Mouse (Mus musculus) embryonic facial prominence, embryonic 13.5 days (tissue): ENCODE measurements around the gene Agfg2. TPM values are rescaled to one million over a fixed set of nuclear protein-coding genes. Genes with fewer than 3 reads are reported as not detected.
A peak's percentile ranks its signal among the peaks of the same experiment; 100 is the strongest.
"Not testable (repeated sequence)": the region's sequence is repeated elsewhere in the genome, so short reads cannot be mapped to it uniquely, and the experiment has no call there.

ENCODE experiments used
- ATAC-seq: fragments of 200-750 bp; cut with Nextera tagmentation; 2 replicates; pipeline ENCODE4 v1.8.0; 2017; ENCODE audit warnings: low read depth; ENCODE audit not compliant: insufficient number of reproducible peaks, insufficient read depth, low FRiP score, low TSS enrichment
- H3K27ac ChIP-seq: fragments of 300-500 bp; sonication (generic); 2 replicates; pipeline ENCODE4 v1.5.1; 2015; ENCODE audit warnings: moderate library complexity, mild to moderate bottlenecking, inconsistent platforms
- H3K27me3 ChIP-seq: fragments of 300-500 bp; sonication (generic); 2 replicates; pipeline ENCODE4 v1.6.1; 2015; ENCODE audit warnings: mild to moderate bottlenecking, inconsistent platforms
- H3K36me3 ChIP-seq: fragments of 300-500 bp; sonication (generic); 2 replicates; pipeline ENCODE4 v1.6.1; 2015; ENCODE audit warnings: mild to moderate bottlenecking, inconsistent platforms
- H3K4me1 ChIP-seq: fragments of 300-500 bp; sonication (generic); 2 replicates; pipeline ENCODE4 v1.6.1; 2015; ENCODE audit warnings: inconsistent platforms
- H3K4me2 ChIP-seq: fragments of 300-500 bp; sonication (generic); 2 replicates; pipeline ENCODE4 v1.6.1; 2015; ENCODE audit warnings: moderate library complexity, mild to moderate bottlenecking, inconsistent platforms
- H3K4me3 ChIP-seq: fragments of 300-500 bp; sonication (generic); 2 replicates; pipeline ENCODE4 v1.5.1; 2015; ENCODE audit warnings: mild to moderate bottlenecking, inconsistent platforms
- H3K9ac ChIP-seq: fragments of 300-500 bp; sonication (generic); 2 replicates; pipeline ENCODE4 v1.6.1; 2015; ENCODE audit warnings: mild to moderate bottlenecking, inconsistent platforms
- H3K9me3 ChIP-seq: fragments of 300-500 bp; sonication (generic); 2 replicates; pipeline ENCODE4 v1.6.1; 2016; ENCODE audit warnings: inconsistent platforms
- WGBS: fragments of 180-500 bp; shearing (Covaris S2); methylation state at CpG from one replicate; pipeline ENCODE4 v1.1.7; 2015; ENCODE audit warnings: mixed read lengths; 5-methylcytosine and 5-hydroxymethylcytosine counted together
- polyA plus RNA-seq: library from polyadenylated mRNA; unstranded; fragments of >200 nt; fragmentation: Nextera tagmentation; extraction: Ambion mirVana; gene quantifications from 2 replicates; pipeline ENCODE4 v1.2.1, GENCODE M21; 2015

The Agfg2 gene
- 15.8 and 19.2 TPM in 2 replicates for polyA plus RNA-seq

DNA sequence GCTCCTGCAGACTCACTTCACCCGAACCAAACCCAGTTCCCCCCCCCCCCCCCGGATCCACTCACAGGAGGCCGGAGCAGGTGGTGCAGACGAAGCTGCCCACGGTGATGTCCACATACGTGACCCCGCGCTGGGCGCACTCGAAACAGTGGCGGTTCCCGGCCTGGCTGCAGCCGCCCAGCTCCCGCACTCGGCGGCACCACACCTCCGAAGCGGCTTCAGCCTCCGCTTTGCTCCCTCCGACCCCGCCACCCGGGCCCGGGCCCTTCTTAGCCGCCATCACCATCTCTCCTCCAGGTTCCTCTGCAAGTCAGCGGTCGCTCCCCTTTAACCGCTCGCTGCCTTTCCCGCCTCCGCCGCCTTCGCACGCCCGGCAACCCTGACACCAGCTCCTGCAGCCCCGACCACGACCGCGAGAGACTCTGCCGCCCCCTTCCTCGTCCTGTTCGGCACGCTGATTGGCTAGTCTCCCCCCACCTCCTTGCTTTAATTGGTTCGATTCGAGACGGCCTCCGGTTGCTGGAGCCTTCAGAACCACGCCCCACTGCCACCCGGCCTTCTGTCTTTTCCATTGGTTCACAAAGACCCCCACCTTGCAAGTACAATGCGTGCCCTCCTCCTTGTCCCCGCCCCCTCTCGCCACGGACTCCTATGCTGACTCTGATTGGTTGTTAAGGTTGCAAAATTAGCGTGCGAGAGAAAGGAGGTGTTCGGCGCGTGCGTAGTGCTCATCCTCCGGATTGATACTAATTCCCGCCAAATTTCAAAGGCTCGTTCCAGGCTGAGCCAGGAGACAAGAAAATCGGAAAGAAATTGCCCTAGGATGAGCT, at the start of gene Agfg2:
Gene Agfg2 (minus strand): TSS at position 433 of the 830 bp plus-strand sequence.
- peak within 1 kb of the TSS; percentile 76 for H3K9ac ChIP-seq
- peak within 1 kb of the TSS; percentile 73 for H3K4me3 ChIP-seq
- peaks cover 3% of the 10 kb centered on the region; the same call in 1 of the 2 replicates for H3K36me3 ChIP-seq
- under 1% methylated on average over 60 of the region's 62 CpGs for WGBS
- peaks cover 23% of the 10 kb centered on the region for H3K4me1 ChIP-seq
- H3K9me3 ChIP-seq = no peaks in the 10 kb centered on the region
- peak; percentile 97 for ATAC-seq
- H3K4me2 ChIP-seq = peak within 1 kb of the TSS; percentile 90
- no peaks in the 10 kb centered on the region for H3K27me3 ChIP-seq
- H3K27ac ChIP-seq = peak within 1 kb of the TSS; percentile 62; the same call in 1 of the 2 replicates

DNA sequence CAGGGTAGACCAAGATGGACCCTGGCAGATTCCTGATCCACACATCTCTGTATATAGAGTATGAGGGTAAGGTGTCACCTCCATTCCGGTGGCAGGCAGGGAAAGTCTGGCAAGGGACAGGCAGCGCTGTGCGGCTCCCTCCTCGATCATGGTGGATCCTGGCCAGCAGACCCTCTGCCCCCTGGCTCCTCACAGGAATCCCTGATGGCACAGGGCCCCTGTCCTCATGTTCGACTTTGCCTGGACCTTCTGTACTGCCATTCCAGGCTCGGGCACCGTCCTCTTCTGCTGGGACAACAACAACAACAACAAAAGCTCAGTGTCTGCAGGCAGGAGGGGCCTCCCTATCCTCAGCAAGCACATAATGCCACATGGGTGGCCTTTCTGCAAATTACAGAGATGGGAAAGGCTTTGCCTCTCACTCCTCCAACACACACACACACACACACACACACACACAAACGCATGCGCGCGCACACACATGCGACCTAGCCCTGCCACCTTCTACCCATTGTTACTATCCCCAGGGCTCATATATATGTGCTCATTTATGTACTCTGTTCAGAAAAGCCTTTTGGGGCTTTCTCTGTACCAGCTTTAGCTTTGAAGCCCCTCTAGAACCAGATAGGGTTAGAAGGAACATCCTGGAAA, 49.2 kb upstream of the Agfg2 start:
- 86% methylated on average over 12 of the region's 12 CpGs for WGBS
- Histone ChIP-seq H3K36me3 (peaks cover 78% of the 10 kb centered on the region), H3K4me1 (peaks cover 32% of the 10 kb centered on the region), H3K4me2 (no peak overlapping the region; the same call in 1 of the 2 replicates), H3K27ac (no peak overlapping the region), H3K27me3 (no peaks in the 10 kb centered on the region), H3K4me3 (no peak overlapping the region), H3K9me3 (no peaks in the 10 kb centered on the region), H3K9ac (no peak overlapping the region; the same call in 1 of the 2 replicates)
- ATAC-seq = no peak

DNA sequence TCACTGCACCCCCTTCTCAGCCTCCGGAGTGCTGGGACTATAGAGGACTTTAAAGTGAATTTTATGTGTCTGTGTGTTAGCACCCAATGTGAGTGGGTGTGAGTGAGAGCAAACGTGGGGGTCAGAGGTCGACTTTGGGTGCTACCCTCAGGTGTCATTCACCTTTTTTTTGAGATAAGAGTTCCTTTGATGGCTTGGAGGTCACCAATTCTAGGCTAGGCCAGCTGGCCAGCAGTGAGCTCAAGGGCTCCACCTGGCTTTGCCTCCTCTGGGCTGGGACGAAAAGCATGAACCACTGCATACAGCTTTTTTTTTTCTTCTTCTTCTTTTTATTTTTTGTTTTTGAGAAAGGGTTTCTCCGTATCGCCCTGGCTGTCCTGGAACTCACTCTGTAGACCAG, 42.2 kb upstream of the Agfg2 start:
- no peak for ATAC-seq
- Histone ChIP-seq H3K4me2 (no peak overlapping the region), H3K9ac (no peak overlapping the region), H3K27ac (no peak overlapping the region), H3K9me3 (no peaks in the 10 kb centered on the region), H3K4me1 (peaks cover 5% of the 10 kb centered on the region; the same call in 1 of the 2 replicates), H3K27me3 (no peaks in the 10 kb centered on the region; the same call in 1 of the 2 replicates), H3K36me3 (peaks cover 16% of the 10 kb centered on the region), H3K4me3 (no peak overlapping the region)
- WGBS = 66% methylated on average over 6 of the region's 6 CpGs

- Histone ChIP-seq H3K4me2 (no peak overlapping the region), H3K4me1 (0 out of 2 replicates have a peak, but pooled peaks cover 3% of the 10 kb centered on the region), H3K27me3 (no peaks in the 10 kb centered on the region; the same call in 1 of the 2 replicates), H3K27ac (no peak overlapping the region), H3K36me3 (no peaks in the 10 kb centered on the region), H3K9ac (no peak overlapping the region), H3K4me3 (no peak overlapping the region), H3K9me3 (no peaks in the 10 kb centered on the region)
- WGBS = 82% methylated on average over 5 of the region's 5 CpGs
- ATAC-seq = no peak
Measured at GRCm38 (mm10) chr5:137723840-137724239, 39.3 kb upstream of the Agfg2 start.

GRCm38 (mm10) chr5:137720558-137721164, 36.1 kb upstream of the Agfg2 start:
- H3K36me3 ChIP-seq, H3K9me3 ChIP-seq, H3K4me3 ChIP-seq, H3K27me3 ChIP-seq, ATAC-seq, H3K27ac ChIP-seq, H3K4me1 ChIP-seq, H3K9ac ChIP-seq: not testable (repeated sequence)
- whole genome bisulfite sequencing = 13% methylated on average over 11 of the region's 16 CpGs
- H3K4me2 ChIP-seq = peak overlapping the region; percentile 52

DNA sequence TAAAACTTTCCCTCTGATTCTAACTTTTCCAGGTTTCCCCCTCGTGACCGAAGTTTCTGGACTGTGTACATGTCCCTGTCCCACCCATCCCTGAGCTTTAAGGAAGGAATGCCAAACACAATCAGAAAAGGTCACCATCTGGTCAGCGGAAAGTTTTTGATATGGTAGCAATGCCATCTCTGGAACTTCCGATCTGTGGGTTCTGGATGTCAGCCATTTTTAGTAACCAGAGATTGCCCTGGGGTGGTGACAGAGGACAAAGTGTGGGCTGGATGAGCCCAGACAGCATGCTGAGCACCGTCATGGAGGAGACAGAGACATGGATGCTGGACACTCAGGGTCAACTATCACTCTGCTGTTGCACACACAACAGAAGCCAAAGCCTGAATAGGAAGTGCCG, 34.6 kb upstream of the Agfg2 start:
- peaks cover 10% of the 10 kb centered on the region; the same call in 1 of the 2 replicates for H3K4me1 ChIP-seq
- H3K4me3 ChIP-seq = no peak overlapping the region
- no peak overlapping the region for H3K9ac ChIP-seq
- no peaks in the 10 kb centered on the region for H3K36me3 ChIP-seq
- H3K9me3 ChIP-seq = no peaks in the 10 kb centered on the region
- no peak overlapping the region for H3K4me2 ChIP-seq
- ATAC-seq = no peak
- 73% methylated on average over 6 of the region's 6 CpGs for WGBS
- no peak overlapping the region for H3K27ac ChIP-seq
- H3K27me3 ChIP-seq = no peaks in the 10 kb centered on the region; the same call in 1 of the 2 replicates

DNA sequence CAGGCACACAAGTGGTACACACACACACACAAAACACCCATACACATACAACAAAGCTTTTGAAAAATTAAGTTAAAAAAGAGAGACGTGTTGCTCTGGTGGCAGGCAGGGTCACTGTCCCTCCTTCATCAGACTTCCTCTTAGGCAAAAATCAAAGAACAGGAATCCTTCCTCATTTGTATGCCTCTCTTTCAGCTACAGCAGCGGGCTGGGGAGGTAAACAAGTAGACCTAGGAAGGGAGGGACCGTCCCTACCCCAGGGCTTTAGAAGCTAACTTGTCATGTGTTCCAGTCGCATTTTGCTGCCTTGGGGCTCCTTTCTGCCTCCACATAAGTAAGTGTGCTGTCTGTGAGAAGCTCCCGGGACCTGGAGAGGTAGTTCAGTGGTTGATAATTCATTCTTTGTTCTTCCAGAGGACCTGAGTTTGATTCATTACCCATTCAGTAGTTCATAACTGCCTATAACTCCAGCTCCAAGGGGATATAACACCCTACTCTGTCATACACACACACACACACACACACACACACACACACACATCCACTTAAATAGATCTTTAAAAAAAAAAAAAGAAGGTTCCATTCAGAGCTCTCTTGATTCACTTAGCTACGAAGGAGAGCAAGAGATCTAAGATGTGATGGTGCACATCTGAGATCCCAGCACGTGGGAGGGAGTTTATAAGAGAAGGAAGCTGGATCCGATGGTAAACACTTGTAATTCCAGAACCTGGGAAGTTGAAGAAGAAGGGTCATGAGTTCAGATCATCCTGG, 33.7 kb upstream of the Agfg2 start:
- no peaks in the 10 kb centered on the region; the same call in 1 of the 2 replicates for H3K27me3 ChIP-seq
- H3K4me1 ChIP-seq = peaks cover 10% of the 10 kb centered on the region; the same call in 1 of the 2 replicates
- ATAC-seq = no peak
- H3K4me3 ChIP-seq = no peak overlapping the region
- H3K9me3 ChIP-seq = no peaks in the 10 kb centered on the region
- no peaks in the 10 kb centered on the region for H3K36me3 ChIP-seq
- no peak overlapping the region for H3K9ac ChIP-seq
- WGBS = 58% methylated on average over 8 of the region's 8 CpGs
- H3K4me2 ChIP-seq = no peak overlapping the region
- H3K27ac ChIP-seq = no peak overlapping the region

- H3K36me3 ChIP-seq = no peaks in the 10 kb centered on the region
- WGBS = 40% methylated on average over 8 of the region's 8 CpGs
- no peak overlapping the region for H3K4me3 ChIP-seq
- H3K9me3 ChIP-seq = no peaks in the 10 kb centered on the region
- no peaks in the 10 kb centered on the region for H3K27me3 ChIP-seq
- no peak overlapping the region for H3K9ac ChIP-seq
- H3K4me1 ChIP-seq = peaks cover 9% of the 10 kb centered on the region; the same call in 1 of the 2 replicates
- no peak overlapping the region for H3K27ac ChIP-seq
- H3K4me2 ChIP-seq = no peak overlapping the region
- ATAC-seq = no peak
Measured at GRCm38 (mm10) chr5:137715685-137716084, 31.2 kb upstream of the Agfg2 start.

- Histone ChIP-seq H3K36me3 (no peaks in the 10 kb centered on the region), H3K9ac (no peak overlapping the region), H3K27ac (no peak overlapping the region), H3K27me3 (no peaks in the 10 kb centered on the region), H3K9me3 (no peaks in the 10 kb centered on the region), H3K4me3 (no peak overlapping the region), H3K4me2 (no peak overlapping the region), H3K4me1 (peaks cover 8% of the 10 kb centered on the region; the same call in 1 of the 2 replicates)
- no peak for ATAC-seq
- WGBS = 71% methylated on average over 5 of the region's 5 CpGs
Measured at GRCm38 (mm10) chr5:137713454-137713853, 28.9 kb upstream of the Agfg2 start.

DNA sequence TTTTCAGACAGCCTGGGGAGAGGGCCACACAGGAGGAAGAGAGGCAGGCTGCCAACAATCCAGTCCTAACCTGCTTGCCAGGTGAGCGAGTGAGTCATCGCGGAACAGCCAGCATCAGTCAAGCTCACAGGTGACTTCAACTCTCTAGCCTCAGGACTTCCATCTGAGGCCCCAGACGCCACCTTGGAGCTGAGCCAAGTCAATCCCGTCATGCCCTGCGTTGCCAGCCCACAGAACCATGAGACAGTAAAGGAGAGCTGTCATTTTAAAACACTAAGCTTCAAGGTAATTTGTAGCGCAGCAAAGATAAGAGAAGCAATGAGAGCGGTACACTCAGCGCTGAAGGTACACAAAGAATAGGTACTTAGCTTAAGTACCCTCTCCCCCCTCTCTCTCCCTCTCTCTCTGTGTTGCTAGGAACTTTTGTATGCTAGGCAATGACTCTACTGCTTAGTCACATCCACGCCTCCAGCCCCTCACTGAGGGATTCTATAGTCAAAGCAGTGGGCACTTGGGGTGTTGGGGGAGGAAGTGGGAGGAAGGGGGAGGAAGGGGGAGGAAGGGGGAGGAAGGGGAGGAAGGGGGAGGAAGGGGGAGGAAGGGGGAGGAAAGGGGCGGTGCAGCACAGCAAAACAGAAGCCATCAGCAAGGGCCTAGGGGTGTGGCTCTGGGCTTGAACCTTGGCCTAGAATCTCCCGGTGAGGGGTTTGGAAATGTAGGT, 22.5 kb upstream of the Agfg2 start:
- peak; percentile 83; the same call in 1 of the 2 replicates for ATAC-seq
- WGBS = 59% methylated on average over 12 of the region's 12 CpGs
- peak overlapping the region; percentile 20; the same call in 1 of the 2 replicates for H3K4me2 ChIP-seq
- H3K4me3 ChIP-seq = no peak overlapping the region
- no peaks in the 10 kb centered on the region for H3K9me3 ChIP-seq
- H3K9ac ChIP-seq = no peak overlapping the region
- H3K36me3 ChIP-seq = no peaks in the 10 kb centered on the region
- H3K4me1 ChIP-seq = no peaks in the 10 kb centered on the region
- no peaks in the 10 kb centered on the region for H3K27me3 ChIP-seq
- H3K27ac ChIP-seq = peak overlapping the region; percentile 49
